Mouse (Mus musculus) right cerebral cortex, postnatal 14 days (tissue): Measurements from ENCODE around the gene Klhl20.
"Not testable (repeated sequence)": the region's sequence is repeated elsewhere in the genome, so short reads cannot be mapped to it uniquely, and the experiment has no call there.

Experiments used
- DNase-seq: peaks from one replicate; pipeline ENCODE4 v3.0.0; 2022

The Klhl20 gene

DNA sequence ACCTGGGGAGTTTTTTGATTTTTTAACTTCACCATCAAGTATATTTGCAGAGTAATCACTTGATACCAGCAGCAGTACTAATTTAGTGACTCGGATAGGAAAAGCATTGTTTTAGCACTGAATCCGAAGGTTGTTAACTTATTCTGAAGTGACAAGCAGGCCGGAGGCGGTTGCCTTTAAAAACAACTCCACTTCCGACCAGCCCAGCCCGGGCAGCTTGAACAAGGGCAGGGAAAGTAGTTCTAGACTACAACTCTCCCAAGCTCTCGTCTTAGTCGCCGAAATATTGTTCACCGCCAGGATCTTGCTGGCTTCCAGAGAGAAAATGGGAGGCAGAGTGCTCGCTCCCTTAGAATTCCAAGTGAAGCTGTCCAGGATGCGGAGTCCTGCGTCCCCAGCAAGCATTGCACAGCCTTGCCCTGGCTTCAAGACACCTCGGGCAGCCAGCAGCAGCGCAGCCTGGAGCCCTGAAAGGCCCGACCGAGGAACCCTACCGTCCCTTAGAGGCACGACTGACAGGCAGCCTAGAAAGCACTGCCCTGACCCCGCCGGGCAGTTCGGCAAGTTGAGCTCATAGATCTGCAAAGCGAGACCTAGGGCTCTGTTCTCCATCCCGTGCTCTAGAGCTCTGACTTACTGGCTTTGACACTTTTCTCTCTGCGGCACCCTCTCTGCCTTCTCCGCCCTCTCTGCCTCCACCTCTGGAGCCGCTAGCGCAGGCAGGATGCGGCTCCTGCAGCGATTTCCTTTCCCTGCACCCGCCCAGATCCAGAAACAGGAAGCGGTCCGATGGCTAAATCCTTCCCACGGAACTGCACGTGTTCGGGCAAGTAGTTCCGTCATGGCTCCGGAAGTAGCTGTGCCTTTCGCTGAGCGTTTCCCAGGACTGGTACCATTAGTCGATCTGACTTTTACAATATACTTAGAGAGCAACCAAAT is at the start of gene Klhl20:
Gene Klhl20 (minus strand): TSS at position 786 of the 939 bp plus-strand sequence.
- DNase-seq = peak; percentile 92

DNA sequence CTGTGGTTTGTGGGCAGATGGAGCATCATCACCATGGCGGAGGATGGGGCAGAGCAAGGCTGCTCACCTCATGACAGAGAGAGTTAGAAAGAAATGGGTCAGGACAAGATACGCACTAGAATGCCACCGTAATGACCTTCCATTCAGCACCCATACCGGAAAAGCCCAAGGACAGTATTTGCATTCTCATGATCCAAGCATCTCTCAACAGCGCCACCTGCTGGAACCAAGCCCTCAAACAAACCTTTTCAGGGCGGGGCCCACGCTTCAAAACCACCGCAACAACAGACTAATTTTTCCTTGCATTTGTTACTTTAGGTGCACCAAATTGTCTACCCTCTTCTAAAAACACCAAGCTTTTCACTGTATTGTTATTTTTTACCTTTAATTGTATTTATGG is 49.4 kb upstream of the Klhl20 start:
- peak; percentile 39 for DNase-seq

DNA sequence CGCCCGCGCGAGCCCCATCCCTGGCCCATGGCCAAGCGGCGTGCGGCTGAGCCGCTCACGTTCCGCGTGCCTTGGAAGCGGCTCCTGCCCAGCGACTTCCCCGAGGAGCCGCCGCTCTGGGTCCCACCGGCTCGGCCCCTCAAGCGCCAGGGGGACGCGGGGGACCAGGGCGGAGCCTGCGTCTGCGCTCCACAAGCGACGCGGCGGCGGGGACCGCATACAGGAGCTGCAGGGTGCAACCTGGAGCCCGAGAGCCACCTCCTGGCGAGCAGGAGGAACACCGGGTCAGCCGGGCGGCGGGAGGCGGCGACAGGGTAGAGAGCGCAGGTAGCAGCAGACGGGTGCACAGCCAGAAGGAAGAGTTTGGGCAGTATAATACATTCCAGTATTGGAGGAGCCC is 39.3 kb upstream of the Klhl20 start:
- peak; percentile 84 for DNase-seq

DNA sequence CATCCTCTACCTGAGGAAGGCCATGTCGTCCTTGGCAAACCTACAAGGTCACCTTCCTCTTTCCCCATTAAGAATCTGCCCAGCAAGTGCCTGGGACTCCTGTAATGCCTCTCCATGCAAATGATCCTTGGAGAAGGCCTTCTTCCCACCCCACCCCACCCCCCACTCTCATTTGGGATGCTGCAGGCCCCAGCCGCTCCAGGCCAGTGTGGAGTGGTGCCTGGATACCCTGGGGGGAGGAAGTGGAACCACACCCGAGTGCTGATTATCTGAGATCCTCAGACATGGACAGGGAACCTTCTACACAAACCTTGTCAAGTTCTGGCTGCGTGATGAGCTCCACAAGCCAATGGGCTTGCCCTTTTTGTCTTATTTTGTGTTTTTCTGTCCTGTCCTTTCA is 29.0 kb upstream of the Klhl20 start:
- DNase-seq = no peak

DNA sequence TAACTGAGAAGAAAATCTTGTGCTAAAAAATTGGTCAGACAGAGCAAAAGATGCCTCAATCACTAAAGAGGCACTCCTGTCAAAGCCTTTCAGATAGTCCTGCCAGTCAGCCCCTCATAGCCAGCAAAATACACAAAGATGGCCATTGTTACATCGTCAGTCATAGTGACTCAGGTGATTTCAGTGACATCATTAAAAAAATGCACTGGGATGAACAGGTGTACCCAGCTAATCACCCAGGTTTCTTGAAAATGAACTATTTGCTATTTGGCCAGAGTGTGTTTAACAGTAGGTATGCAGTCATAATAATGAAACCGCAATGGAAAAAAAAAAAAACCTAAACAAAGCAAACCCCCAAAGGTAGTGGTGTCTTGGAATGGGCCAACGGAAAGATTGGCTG is 27.9 kb upstream of the Klhl20 start, which contains the start of gene Tex50:
Gene Tex50 (minus strand): TSS at position 101 of the 400 bp plus-strand sequence.
- DNase-seq = no peak

DNA sequence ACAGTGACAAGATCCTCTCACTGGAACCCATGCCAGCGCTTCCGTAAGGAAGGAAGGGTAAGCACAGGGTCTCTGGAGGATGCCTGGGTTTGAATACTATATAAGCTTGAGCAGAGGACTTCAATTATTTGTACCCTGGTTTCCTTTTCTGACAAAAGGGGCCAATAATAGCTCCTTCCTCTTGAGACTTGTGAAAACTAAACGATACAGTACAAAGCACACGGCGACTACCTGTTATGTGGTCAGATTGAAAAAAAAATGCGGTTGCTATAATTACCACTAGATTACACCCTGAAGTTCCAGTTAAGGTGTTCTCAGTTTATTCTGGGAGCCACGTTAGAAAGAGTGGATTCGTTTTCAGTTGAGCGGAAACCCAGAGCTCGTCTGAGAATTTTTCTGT is 25.2 kb upstream of the Klhl20 start:
- no peak for DNase-seq

DNA sequence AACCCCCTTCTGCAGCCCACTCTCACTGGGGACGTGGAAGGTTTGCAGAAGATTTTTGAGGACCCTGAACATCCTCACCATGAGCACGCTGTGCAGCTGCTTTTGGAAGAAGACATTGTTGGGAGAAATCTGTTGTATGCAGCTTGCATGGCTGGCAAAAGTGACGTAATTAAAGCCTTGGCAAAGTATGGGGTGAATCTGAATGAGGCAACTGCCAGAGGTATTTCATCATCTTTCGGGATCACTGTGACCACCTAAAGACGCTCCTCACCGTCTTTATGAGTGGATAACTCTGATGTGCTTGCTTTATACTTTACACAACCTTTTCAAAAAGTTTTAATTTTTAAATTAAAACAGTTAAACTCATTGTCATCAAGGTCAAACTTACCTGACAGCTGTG is 19.8 kb upstream of the Klhl20 start:
- DNase-seq = no peak

DNA sequence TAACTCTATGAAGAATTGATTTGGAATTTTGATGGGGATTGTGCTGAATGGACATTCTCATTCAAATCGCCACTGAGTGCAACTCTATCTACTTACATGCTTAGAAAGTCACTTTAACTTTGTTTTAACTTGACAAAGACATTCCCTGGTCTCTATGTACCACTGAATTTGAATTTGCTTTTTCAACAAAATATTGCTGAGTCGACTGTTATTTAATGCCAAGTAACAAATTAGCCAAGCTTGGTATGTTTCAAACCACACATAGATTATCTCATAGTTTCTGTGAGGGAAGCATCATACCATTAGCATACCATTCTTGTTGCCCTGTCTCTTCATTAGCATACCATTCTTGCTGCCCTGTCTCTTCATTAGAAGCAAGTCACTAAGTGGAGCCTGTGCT is 16.6 kb upstream of the Klhl20 start:
- no peak for DNase-seq

DNA sequence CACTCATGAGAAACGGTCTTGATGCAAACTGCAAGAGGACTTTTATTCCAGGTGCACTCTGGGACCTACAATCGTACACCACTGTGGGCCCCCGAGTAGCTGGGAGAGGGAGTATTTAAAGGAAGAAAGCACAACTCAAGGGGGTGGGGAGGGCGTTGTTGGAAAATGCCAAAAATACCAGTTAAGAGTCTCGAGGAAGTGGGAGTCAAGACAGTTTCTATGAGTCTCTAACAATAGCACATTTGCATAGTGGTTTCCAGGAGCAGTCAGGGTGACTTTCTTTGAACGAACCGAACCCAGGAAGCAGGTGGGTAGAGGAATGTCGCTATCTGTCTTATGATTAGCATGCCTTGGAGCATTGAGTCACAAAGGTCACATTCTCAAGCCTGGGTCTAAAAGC is 14.3 kb upstream of the Klhl20 start:
- not testable (repeated sequence) for DNase-seq

DNA sequence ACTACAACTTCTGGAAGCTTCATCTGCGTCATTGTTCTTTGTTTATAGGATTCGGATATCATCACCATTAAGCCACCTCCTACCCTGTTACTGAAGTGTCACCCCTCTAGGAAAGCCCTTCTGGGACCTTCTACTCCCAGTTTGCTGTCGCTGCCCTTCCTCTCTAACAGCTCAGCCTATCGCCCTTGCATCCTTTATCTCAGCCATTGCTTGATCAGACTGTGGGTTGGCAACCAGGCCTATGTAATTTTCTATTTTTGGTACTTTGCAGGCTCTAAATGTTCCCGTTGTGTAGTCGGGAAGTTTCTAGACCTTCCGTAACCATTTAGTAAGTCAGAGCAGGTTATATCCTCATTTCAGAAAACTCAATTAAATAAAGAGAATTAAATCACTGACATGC is 11.9 kb upstream of the Klhl20 start:
- DNase-seq = no peak

DNA sequence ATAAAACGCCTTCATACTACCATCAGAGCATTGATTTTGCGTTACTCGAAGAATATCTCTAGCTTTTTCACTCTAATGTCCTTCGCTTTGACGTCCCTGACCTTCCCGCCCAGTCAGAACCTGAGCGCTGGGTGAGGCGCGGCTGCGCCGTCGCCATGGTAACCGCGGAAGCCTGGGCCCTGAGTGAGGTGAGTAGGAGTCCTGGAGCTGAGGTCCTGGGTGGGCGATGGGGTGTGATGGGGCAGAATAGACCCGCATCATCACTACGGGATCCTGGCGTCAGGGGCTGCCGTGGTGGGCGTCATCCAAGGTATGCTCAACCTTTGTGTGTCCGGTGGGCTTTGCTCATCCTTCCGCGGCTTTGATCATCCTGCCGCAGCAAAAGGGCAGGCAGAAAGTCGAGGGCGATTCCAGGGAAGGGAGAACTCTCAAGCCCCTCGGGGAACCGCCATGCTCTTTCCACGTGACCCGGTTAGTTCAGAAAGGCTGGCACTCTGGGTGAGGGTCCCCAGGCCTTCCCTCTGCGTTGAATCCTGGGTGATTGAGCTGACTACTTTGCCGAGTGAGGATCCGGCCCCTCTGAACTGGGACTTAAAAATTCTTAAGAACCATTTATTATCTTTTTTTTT is 11.3 kb upstream of the Klhl20 start, which contains the start of gene Ankrd45:
Gene Ankrd45 (plus strand): TSS at position 161 of the 629 bp plus-strand sequence.
- DNase-seq = peak; percentile 69

DNA sequence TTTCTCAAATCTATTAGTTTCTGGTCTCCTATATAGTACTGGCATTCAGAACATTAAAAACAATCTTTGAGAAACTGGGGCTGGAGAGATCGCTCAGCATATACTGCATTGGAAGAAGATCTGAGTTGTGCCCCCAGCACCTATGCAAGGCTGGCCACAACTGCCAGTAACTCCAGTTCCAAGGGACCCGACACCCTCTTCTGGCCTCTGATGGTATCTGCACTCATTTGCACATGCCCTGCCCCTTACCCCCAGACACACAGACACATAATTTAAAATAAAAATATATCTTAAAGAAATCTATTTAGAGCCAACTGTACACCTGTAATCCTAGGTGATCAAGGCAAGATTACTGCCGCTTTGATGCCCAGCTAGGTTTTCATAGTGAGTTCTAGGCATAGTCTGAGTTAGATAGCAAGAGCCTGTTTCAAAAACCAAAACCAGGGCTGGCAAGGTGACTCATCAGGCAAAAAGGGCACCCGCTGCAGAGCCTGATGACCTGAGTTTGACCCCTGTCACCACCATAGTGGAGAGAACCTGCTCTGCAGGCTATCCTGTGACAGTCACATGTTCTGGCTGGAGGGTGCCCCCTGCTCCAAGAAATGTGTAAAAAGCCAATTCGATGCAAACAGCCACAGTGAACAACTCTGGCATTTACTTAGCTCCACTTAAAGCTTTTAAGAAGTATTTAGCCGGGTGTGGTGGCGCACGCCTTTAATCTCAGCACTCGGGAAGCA is 8.9 kb upstream of the Klhl20 start:
- no peak for DNase-seq

DNA sequence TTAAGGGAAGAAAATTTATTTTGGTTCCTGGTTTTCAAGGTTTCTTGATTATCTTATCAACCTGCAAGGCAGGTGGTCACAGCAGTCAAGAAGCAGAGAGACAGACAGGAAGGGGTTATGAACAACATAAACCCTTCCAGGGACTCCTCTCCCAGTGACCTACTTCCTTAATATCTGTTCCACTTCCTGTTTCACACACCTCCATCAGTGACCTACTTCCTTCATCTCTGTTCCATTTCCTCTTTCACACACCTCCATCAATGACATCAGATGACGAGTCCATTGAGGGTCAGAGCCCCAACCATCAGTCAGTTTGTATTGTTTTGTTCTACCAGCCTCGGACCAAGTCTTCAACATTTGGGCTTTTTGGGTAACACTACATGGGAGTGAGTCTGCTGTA is 8.2 kb upstream of the Klhl20 start:
- no peak for DNase-seq

DNA sequence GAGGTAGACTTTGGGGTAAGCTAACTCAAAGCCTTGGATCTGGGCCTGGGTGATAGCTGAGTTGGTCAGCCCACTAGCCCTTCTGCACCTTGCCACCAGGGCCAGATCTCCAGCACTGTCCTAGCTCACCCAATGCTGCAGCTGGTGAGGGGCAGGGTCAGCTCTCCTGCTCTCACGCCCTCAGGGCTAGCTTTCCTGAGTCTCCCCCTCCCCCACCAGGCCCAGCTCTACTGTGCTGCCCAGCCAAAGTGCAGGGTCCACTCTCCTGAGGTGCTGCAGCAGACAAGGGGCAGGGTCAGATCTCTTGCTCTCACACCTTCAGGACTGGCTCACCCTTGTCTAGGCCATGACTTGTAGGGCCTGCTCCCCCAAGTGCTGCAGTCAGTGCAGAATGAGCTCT is 4.8 kb downstream of the Klhl20 start:
- DNase-seq = no peak

DNA sequence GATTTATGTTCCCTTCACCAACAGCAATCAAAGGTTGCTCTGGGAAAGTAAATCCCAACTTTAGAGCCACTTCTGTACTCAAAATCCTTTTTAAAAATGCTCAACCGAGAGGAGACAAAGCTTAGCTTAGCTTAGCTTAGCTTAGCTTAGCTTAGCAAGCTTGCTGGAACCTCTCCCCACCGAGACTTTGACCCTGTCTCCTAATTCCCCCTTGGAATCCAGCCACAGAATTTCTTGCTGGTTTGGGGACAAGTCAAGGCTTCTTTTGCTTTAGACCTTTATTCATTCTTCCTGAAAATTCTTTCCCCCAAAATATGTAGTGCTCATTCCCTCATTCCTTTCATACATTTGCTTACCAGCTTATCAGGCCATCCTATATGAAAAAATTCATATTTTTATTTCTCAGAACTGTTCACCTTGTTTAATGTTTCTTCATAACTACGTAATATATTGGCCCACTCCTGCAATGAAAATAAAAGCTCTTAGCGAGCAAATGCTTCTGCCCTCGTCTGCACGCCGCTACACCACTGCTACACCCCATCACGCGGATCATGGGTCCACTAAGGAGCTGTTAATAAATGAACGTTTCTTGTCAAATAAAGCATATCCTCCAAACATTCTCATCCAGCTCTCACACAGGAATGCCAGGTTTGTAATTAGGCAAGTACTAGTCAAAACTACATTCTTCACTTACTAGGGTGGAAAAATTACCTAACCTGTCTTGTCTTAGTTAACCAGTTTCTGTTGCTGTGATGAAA is 8.5 kb downstream of the Klhl20 start:
- no peak for DNase-seq

DNA sequence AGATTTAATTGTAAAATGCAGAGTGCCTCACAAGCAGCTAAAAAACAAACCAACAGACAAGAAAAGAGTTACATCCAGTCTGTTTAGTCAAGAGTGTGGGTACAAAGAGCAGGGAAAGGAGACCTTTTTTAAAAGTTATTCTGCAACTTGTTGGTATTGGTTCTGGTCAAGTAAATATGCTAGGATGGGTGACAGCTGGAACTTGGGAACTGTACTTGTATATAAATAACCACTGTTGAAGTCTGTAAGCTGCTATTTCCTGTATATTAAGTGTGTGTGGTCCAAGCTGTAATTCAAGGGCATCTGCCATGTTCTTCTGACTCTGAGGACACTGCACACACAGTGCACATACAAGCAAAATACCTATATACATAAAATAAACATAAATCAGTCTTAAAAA is 16.7 kb downstream of the Klhl20 start:
- DNase-seq = no peak

DNA sequence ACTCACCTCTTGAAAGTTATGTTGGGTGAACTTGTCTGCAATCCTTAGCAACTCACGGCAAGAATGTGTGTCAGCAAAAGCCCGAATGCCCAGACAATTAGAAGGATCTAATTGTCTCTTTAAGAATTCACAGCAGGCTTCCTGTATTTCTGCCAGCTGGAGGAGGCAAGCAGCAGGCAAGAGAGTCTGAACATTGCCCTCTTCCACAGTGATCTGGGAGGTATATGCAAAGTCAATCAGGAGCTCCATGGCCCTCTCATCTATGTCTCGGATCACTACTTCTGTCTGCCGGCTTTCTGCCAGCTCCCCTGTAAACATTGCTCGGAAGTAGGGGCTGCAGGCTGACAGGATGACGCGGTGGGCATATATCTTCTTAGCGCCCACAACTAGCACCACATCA is 22.1 kb downstream of the Klhl20 start:
- no peak for DNase-seq

DNA sequence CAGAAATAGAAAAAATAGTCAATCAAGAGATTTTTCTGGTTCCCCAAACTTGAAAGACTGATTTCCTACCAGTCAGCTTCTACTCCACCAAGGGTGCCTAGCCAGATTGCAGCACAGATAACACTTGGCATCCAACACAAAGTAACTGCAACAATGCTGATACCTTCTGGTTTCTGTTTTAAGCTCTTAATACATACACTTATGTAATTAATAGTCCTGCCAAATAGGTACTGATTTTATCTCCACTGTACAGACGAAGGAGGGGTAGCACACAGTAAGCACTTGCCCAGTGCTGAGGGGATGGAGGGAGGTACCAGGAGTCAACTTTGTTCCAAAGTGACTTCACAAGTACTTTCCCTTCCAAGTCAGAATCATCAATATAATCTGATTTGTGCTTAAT is 27.5 kb downstream of the Klhl20 start:
- no peak for DNase-seq

DNA sequence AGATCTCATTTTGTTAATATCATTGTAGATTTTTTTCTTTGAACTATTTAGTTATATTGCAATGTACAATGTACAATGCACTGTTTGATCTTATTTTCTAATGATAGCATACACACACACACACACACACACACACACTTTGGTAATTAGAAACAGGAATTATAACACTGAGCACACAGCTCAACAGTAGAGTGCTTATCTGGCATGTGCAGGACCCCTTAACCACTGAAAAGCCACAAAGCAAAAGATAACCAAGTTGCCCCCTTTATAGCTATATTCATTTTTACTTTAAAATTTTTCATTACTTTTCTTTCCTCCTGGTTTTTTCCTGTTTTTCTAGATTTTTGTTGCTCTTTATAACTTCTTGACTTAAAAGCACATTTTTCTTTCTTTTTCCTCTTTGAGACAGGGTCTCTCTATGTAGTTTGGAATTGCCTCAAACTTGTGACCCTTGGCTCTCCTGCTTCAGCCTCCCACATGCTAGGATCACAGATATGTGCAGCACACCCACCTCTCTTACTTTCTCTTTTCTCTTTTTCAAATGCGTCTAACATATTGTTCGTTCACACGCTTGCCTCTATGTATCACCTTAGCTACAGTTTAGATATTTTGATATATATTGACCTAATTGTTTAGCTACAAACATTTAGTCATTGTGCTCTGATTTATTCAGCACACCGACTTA is 31.4 kb downstream of the Klhl20 start:
- no peak for DNase-seq

DNA sequence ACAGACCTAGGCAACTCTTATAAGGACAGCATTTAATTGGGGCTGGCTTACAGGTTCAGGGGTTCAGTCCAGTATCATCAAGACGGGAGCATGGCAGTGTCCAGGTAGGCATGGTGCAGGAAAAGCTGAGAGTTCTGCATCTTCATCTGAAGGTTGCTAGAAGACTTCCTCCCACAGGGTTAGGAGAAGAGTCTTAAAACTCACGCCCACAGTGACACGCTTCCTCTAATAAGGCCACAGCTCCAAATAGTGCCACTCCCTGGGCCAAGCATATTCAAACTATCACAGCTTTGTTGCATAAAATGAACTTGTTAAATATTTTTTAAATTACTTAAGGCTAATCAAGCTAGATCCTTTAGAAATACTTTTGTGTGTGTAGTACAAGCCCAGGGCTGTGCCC is 54.1 kb downstream of the Klhl20 start:
- no peak for DNase-seq

DNA sequence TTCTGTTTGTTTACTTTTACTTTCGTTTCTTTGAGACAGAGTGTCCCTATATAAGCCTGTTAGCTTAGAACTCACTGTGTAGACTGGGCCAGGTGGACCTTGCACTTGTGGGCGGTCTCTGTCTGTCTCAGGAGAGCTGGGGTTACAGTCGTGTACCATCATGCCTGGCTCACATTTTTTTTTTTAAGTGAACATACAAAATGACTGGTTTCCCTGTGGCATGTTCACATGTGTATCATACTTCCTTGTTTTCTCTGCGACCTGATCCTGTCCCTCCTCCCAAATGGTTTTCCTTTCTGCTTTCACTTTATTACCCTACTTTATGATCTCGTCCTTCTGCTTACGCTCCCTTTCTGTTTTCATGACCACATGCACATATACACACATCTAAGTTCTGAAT is 55.1 kb downstream of the Klhl20 start:
- DNase-seq = no peak

DNA sequence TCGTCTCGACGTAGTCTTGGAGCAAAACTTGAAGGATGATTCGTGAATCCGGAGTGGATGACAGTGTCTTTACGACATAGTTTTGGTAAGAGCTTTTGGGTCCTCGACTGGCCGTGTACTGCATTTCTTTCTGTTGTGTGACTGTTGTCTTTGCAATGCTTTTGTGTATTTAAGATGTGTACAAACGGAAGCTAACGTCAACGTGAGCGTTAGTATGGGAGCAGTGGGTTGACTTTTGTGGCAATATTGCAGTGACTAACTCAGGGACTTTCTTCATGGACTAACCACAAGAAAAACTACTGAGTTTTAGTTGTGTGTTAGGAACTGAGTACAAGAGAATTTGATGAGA is 60.1 kb downstream of the Klhl20 start:
- no peak for DNase-seq
